Mouse (Mus musculus) right cerebral cortex, postnatal 10 days (tissue): ENCODE measurements around the gene Hoxb7.

Experiments used
- DNase-seq, 2 experiments: peaks; one replicate each; pipeline ENCODE4 v3.0.0; 2021; ENCODE audit warnings: low spot score in 2 of 2

Hoxb7 gene

DNA sequence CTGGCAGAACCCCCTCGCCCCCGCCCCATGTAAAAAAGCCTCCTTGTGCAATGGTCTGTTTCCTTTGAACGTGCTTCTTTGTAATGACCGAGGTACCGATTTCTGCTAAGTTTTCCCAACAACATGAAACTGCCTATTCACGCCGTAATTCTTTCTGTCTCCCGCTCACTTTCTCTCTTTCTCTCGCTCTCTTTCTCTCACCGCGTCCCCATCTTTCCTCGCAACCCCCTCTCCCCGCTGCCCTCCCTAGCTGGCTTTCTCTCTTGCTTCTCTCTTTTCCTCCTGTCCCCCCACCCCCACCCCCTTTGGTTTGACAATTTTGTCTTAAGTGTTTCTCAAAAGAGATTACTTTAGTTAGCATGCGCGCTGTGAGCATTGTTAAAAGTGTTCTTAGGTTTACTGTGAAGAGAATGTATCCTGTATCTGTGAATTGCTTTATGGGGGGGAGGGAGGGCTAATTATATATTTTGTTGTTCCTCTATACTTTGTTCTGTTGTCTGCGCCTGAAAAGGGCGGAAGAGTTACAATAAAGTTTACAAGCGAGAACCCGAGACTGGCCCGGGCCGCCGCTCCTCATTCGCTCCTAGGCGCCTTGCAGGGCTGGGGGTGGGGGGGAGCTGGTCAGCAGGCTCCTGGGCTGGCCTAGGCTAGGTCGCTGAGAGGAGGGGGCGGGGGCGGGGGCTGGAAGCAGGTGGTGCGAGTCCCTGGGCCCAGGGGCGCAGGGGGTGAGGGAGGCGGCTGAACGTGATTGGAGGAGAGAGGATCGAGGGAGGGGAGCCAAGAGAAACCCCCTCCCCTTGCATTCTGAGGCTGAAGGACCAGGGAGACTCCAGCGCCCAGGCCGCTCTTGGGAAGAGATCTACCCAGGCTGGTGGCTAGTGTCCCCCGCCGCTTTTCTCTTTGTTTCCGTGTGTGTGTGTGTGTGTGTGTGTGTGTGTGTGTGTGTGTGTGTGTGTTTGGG is 1.4 kb upstream of the Hoxb7 start:
- DNase-seq = no peak

DNA sequence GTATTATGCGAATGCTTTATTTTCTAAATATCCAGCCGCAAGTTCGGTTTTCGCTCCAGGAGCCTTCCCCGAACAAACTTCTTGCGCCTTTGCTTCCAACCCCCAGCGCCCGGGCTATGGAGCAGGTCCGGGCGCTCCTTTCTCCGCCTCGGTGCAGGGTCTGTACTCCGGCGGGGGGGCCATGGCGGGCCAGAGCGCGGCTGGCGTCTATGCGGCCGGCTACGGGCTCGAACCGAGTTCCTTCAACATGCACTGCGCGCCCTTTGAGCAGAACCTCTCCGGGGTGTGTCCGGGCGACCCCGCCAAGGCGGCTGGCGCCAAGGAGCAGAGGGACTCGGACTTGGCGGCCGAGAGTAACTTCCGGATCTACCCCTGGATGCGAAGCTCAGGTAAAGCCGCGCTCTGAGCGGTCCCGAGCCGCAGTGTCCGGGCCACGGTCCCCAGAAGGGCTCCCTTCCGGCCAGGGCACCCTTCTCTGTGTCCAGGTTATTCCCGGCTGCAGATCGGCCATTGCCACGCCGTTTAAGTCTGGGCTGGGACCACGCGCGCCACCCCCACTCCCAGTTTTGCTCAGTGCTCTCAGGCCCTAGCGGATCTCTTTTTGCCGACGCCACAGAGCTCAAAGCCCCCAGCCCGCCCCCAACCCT is 439 bp downstream of the Hoxb7 start:
- DNase-seq = no peak

DNA sequence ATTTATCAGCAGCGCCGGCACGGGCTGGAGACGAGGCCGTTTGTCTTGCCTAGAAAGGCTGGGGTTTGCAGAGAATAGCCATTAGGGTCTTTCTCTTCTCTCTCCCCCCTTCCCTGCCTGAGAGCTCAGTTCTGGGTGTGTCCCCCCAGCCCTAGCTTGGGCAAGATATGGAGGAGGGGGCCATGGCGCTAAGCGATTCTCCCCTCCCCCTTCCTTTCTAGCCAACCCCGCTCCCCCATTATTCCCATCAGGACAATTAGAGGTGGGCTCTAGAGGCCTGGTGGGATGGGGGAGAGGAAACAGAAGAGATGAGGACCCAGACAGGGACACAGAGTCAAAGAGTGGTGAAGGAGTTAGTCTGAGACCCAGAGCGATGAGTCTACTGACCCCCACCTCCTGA is 988 bp downstream of the Hoxb7 start:
- DNase-seq = no peak

DNA sequence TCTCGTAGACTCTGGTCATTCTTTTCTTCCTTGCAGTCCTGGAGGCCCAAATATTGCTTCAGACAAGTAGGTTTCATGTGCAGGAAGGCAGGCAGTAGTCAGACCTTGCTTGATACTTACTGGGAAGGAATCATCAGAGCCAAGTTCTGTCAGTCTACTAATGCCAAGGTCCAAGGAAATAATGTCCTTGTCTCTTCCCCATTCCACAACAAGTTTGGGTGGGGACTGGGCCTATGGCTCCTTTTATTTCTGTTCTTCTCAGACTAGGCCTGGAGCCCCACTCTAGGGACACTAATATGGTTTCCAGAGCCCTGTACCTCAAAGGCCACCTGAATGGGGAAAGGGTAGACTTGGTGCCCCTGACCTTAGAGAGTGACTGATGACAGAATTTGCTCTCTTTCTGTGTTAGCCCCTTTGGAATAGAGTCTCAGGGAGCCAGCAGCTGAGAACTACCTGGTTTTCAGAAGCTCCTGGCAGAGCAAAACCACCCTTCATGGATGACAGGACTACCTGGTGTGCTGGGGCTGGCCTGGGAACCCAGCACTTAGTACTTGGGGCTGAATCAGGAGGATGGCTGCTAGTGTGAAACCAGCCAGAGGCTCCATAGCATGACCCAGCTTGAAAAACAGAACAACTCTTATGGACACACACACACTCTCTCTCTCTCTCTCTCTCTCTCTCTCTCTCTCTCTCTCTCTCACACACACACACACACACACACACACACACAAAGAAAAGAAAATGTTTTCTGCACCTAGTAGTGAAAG is 2.2 kb downstream of the Hoxb7 start:
- no peak for DNase-seq

DNA sequence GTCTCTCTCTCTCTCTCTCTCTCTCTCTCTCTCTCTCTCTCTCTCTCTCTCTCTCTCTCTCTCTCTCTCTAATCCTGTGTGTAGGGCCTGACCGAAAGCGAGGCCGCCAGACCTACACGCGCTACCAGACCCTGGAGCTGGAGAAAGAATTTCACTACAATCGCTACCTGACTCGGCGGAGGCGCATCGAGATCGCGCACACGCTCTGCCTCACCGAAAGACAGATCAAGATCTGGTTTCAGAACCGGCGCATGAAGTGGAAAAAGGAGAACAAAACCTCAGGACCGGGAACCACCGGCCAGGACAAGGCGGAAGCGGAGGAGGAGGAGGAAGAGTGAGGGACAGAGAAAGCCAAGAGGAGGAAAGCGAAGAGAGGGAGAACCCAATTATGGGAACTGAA is 2.9 kb downstream of the Hoxb7 start:
- no peak for DNase-seq

DNA sequence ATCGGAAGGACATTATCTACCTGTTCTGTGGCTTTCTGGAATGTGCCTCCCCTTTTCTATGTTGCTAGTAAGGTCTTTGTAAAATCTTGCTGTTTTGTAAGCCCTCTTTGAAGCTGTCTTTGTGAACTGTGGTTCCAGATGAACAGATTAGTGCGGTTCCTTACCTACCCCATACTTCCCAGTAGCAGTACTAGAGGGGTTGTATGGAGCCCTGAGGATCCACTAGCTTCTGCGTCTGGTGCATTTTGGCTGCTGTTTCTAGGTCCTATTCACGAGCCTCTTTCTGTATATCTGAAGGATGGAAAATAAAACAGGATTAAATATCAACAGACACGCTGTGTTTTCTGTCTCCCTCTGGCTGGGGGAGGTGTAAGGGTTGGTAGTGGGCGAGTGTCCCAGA is 3.4 kb downstream of the Hoxb7 start:
- no peak for DNase-seq

DNA sequence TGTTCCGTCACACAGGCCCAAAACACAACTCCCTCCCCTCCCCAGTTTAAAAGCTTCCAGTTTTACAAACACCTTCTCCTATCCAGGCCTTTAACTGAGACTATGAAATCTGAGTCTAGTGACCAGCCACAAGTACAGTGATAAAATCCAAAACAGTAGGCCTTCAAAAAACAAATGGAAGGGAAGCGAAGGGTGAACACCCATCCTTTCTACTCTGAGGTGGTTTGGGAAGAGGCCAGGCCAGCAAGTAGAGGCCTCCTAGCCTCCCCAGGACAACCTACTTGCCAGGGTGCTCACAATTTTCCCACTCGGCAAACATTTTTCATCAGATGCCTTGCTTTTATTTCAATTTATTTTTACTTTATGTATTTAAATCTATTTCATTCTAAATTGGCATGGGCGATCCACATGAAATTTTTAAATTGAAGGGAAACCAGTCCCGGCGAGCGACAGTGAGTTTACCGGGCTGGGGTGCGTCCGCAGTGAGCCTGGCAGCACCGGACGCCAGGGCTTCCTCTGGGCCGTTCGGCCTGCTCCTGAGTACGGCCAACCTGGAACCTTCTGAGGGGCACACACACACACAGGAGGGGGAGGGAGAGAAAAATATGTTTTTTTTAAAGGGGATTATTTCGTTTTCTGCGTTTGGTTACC is 4.4 kb downstream of the Hoxb7 start:
- no peak for DNase-seq

DNA sequence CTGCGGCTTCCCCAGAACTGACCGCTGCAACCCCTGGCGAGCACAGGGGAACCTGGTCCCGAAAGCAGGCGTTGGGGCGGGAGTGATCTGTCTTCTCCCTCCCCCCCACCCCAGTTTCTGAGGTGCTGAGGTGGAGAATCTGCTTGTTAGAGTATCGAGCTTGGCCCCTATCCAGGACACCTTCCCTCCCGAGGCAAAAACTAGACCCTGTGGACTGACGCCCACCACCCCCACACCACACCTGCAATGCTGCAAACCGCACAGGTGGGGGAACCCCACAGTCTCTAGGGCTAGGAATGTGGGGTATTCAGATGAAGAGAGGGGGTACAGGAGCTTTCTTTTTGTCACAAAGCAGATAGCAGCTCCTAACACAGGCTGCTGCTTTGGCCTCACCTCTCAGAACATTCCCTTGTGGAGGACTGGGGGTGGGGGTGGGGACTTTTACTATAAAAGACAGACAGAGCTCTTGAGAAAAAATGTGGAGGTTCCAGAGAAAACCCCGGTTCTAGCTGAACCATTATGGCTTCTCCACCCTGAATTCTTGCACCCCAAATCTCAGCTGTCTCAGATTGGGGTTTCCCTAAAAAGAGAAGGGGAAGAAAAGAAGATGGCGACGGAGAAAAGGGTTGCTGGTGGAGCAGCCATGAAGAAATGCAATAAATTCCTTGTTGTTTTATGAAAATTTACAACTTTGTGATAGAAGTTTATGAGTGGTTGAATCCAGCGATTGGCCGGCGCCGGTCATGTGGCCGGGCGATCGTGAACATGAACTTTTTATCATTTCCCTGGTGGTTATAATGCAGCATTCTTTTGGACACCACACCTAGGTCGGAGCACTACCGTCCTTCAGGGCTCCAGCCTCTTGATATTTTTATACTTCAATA is 5.5 kb downstream of the Hoxb7 start, which contains the start of gene Hoxb6:
Gene Hoxb6, plus strand, starts transcription at position 796 of the 884 bp plus-strand sequence.
- no peak for DNase-seq

DNA sequence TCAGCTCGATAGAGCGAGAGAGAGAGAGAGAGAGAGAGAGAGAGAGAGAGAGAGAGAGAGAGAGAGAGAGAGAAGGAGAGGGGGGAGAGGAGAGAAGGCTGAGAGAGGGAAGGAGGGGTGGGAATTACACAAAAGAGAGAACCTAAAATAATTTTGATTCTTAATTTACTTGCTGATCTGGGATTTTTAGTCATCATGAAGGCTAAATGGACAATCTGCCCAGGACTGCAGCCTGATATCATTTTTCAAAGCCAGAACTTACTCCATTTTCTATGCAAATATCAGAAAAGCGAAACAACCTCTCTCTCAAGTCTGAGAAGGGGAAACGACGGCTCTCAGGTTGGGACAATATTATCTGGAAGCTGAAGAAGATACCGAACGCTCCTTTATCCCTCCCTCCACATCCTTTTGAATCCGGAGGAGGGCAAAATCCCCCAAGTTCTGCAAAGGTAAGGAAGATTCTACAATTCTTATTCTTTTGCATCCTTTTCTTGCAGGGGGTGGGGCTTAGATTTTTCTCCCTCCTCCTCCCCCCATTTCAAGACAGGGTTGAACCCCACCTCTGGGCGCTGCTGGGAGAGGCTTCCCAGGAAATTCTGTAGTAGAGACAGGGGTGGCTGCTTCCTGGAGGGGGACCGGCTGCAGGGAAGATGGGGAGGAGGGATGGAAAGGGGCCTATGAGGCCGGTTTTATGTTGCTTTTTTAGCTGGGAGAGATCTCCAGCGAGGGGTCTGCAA is 6.3 kb downstream of the Hoxb7 start:
- no peak for DNase-seq

DNA sequence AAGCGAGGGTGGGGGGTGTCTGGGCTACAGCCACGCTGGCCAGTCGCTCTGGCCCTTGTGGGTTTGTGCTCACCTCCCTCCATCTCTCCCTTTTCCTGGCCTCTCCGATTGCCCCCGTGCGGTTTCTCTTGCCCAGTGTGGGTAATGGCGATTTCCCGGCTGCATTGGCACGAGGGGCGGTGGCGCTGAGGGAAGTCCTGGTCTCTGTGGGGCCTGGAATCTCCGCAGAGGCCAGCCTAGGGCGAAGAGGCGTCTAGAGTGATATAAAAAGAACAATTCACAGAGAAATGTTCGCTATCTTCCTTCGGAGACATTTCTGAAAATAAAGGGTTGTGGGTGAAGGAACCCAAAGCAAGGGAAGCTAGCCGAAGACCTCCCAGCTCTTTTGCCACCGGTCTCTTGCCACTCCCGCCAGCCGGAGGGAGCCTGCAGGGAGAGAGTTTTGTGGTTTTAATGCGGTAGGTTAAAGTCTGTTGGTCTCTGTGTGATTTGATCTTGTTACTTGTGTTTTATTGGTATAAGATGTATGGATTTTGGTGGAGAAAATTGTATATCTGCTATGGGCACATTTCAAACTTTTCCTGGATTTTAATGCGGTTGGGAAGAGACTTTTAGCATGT is 7.0 kb downstream of the Hoxb7 start:
- DNase-seq = no peak

DNA sequence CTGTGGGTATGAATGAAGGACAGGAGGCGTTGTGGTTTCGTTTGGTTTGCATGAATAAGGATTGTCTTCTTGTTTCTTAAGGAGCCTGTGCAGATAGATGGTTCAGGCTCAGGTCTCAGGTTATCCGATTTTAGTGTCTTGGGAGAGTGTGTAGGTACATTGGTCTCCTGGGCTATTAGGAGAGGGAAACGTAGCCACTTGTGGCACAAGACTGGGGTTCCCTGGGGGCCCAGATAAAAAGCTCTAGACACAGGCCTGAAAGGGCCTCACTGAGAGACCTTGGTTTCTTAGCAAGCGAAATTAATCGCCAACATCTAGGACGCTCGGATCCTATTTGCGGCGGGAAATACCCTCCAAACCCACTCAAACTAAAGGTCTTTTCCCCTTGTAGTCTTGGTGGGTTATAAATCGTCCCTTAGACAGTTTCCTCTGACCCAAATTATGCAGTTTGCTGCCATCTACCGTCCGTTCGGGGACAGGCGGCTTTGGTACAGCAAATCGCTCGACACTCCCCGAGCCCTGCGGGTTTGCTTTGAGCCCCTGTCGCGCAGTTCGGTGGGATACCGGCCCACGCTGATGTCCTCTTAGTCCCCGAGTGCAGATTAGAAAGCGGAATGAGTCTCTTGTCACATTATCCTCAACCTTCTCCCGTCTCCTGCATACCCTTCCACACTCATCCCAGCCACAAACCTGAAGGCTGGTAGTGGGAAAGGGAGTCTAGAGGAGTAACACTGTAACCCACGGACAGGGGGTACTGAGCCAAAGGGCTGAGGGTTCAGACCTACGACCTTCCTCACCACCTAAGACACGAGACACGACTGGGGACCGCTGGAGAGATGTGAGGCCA is 8.0 kb downstream of the Hoxb7 start:
- peak; percentile 43 to 62 for DNase-seq

DNA sequence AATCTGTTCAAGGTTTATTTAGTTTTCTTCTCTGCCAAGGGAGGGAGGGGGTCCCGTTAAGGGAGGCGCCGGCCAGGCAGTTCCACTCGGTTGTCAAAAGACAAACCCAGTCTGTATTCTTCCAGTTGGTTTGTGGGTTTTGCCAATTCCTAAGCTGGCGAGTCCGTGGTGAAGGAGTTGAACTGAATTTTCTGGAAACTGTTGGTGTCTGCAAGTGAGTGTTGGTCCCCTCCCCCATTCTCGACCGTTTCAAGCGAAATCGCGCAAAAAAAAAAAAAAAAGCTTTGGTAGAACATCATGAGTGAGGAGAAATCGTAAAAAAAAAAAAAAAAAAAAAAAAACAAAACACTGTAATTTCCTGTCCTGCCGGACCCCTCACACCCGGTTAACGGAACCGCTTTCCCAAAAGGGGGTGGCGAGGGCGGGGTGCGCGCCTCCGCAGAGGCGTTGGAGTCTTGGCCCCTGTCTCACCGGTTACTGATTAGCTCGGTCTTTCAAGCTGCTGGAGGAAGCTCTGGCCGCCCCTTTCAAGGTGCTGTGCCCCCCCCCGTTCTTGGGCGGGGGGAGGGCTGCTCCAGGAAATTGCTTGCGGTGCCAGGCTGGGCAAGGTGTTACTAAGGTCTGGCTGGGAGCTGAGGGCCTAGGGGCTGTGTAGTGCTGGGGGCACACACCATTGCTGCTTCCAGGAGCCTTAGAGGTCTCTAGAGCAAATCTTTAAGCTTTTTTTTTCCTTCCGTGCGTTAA is 8.8 kb downstream of the Hoxb7 start:
- no peak for DNase-seq

DNA sequence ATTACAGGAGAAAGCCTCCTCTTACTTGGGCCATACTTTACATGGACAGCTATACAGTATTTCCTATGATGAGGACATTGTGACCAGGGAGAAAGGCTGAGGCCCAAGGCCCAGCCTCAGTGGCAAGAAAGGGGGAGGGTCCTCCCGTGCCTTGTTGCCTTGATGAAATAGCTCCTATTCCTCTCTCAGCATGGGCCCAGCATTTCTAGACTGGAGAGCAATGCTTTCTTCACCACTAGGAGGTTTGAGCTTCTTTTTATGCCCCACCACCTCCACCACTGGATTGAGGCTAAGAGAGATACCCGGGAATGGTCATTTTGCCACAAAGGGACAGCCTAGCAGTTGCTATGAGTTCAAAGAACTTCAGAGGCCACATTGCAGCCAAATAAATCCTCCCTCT is 10.6 kb downstream of the Hoxb7 start:
- DNase-seq = no peak

DNA sequence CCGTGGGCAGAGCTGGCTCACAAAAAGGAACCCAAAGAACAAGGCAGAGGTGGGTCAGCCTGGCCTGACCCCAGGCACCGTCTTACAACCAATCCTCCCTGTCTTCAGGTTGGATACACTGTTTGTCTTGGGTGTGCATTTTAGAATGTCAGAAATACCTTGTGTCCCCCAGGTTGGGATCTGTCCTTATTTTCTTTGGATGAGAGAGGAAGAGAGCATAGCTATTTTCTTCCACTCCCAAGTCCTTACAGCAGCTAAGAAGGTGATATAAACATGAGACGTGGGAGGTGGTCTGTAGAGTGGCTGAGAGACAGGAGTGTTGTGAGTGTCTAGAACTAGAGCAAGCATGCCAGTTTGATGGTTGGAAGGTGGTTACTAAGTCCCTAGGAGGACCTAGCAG is 11.0 kb downstream of the Hoxb7 start:
- DNase-seq = no peak

DNA sequence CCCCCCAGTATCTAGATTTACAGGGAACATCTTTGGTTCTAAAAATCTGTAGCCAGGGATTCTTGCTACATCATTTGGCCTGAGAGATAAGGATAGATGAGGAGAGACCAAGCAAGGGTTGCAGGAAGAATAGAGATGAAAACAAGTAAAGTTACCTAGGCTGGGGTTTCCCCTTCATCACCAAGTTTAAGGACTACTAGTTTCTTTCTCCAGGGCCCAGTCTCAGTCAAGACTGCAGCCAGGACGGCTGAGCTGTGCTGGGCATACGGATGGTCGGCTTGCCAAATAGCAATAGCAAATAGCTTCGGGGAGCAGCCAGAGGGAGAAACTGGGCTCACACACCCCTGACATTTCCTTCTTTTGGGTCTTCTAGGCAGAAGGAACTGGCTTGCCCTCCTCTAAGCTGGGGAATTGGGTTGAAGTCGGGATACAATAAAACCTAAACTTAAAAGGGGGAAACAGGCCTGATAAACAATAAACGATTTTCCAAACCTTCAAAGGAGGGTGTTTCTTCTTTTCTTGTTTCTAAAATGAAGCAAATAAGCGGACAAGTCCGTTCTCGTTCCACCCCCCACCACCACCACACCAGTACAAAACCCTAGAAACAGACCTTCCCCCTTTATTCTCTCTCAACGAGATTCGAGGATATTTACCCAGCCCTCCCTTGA is 11.7 kb downstream of the Hoxb7 start:
- no peak for DNase-seq

DNA sequence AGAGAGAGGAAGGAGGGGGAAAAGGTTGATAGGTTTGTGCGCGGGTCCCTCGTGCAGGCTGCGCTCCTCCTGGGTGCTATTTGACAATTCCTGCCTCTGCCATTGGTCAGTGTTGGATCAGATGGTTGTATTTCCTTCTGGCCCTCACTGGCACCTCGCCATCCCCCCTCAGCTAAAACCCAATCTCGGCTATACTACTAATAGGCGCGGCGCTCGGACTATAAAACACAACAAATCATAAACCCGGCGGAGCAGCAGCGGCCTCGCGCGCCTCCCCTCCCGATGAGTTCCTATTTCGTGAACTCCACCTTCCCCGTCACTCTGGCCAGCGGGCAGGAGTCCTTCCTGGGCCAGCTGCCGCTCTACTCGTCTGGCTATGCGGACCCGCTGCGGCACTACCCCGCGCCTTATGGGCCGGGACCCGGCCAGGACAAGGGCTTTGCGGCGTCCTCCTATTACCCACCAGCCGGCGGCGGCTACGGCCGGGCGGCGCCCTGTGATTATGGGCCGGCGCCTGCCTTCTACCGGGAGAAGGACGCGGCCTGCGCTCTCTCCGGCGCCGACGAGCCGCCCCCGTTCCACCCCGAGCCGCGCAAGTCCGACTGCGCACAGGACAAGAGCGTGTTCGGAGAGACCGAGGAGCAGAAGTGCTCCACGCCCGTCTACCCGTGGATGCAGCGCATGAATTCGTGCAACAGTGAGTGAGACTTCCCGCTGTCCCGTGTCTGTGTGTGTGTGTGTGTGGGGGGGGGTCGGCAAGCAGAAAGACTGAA is 12.7 kb downstream of the Hoxb7 start:
- no peak for DNase-seq

DNA sequence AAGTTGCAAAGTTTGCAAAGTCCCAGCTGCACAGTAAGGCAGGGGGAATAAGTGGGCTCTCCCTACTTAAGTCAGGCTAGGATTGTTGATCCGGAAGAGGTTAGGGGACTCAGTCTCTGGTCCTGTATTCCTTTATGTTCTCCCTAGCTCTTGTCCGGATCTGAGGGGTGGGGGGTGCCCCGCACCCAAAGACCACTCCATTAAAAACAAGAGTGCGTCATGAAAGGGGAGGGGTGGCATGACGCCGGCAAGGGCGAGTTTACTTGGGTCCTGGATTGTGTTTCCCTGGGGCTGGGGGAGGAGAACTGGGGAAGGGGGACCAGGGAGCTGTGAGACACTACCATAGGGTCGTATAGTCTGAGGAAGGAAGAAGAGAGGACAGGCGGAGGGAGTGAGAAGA is 13.4 kb downstream of the Hoxb7 start:
- no peak for DNase-seq
